Mouse (Mus musculus) Muller cell, postnatal 12 days (primary cell): ENCODE data around the gene Rap1gap.
A peak's percentile ranks its signal among the peaks of the same experiment; 100 is the strongest.

Experiments
- DNase-seq: peaks from one replicate; pipeline ENCODE4 v3.0.0-alpha.2; 2015; ENCODE audit errors: inconsistent ontology term

Gene Rap1gap

GRCm38 (mm10) chr4:137664433-137664979 lies at the start of gene Rap1gap:
Rap1gap (plus strand) TSS chr4:137664726.
- DNase-seq, result peak; percentile 59

GRCm38 (mm10) chr4:137622847-137623246 lies 41.7 kb upstream of the Rap1gap start:
- no peak for DNase-seq

- no peak for DNase-seq
Observed at GRCm38 (mm10) chr4:137627476-137628235, 36.9 kb upstream of the Rap1gap start.

- no peak for DNase-seq
Observed at GRCm38 (mm10) chr4:137628400-137628799, 36.1 kb upstream of the Rap1gap start.

- DNase-seq, result no peak
Observed at GRCm38 (mm10) chr4:137629354-137629753, 35.2 kb upstream of the Rap1gap start.

GRCm38 (mm10) chr4:137630153-137630552 lies 34.4 kb upstream of the Rap1gap start:
- DNase-seq, result no peak

- DNase-seq, result no peak
Observed at GRCm38 (mm10) chr4:137631596-137631995, 32.9 kb upstream of the Rap1gap start.

GRCm38 (mm10) chr4:137633394-137633793 lies 31.1 kb upstream of the Rap1gap start:
- DNase-seq, result no peak

- no peak for DNase-seq
Observed at GRCm38 (mm10) chr4:137636597-137636996, 27.9 kb upstream of the Rap1gap start.

- peak; percentile 89 for DNase-seq
Observed at GRCm38 (mm10) chr4:137641556-137641955, 23.0 kb upstream of the Rap1gap start.

- DNase-seq, result no peak
Observed at GRCm38 (mm10) chr4:137642101-137642500, 22.4 kb upstream of the Rap1gap start.

GRCm38 (mm10) chr4:137643459-137643858 lies 21.1 kb upstream of the Rap1gap start:
- DNase-seq, result no peak

- no peak for DNase-seq
Observed at GRCm38 (mm10) chr4:137646262-137646661, 18.3 kb upstream of the Rap1gap start.

GRCm38 (mm10) chr4:137647648-137648047 lies 16.9 kb upstream of the Rap1gap start:
- no peak for DNase-seq

- no peak for DNase-seq
Observed at GRCm38 (mm10) chr4:137648230-137648629, 16.3 kb upstream of the Rap1gap start.

GRCm38 (mm10) chr4:137650912-137651311 lies 13.6 kb upstream of the Rap1gap start:
- no peak for DNase-seq

- no peak for DNase-seq
Observed at GRCm38 (mm10) chr4:137652835-137653346, 11.6 kb upstream of the Rap1gap start.

GRCm38 (mm10) chr4:137655241-137656031 lies 9.1 kb upstream of the Rap1gap start:
- peak; percentile 69 for DNase-seq

- DNase-seq, result no peak
Observed at GRCm38 (mm10) chr4:137657674-137658073, 6.9 kb upstream of the Rap1gap start.

GRCm38 (mm10) chr4:137659541-137659940 lies 5.0 kb upstream of the Rap1gap start:
- no peak for DNase-seq

GRCm38 (mm10) chr4:137660364-137661077 lies 4.0 kb upstream of the Rap1gap start:
- DNase-seq, result peak; percentile 81

- no peak for DNase-seq
Observed at GRCm38 (mm10) chr4:137661078-137661450, 3.5 kb upstream of the Rap1gap start.
